Mouse (Mus musculus) liver, adult 2 months (tissue): ENCODE data around the gene Acta1. TPM values are rescaled to one million over a fixed set of nuclear protein-coding genes. Genes with fewer than 3 reads are reported as not detected.

Experiments used
- DNase-seq: peaks from one replicate; pipeline ENCODE4 v3.0.0-alpha.2; 2011; ENCODE audit warnings: low read depth, low spot score; ENCODE audit errors: extremely low read depth
- H3K27ac ChIP-seq: fragments of 200-500 bp; replicated peaks from 2 replicates; pipeline ENCODE4 v1.5.1; 2012; ENCODE audit warnings: low read depth, mild to moderate bottlenecking, control low read depth, inconsistent platforms, low read length; ENCODE audit not compliant: insufficient read depth
- H3K27me3 ChIP-seq: fragments of 200-500 bp; 2 replicates; pipeline ENCODE4 v1.6.1; 2012; ENCODE audit warnings: mild to moderate bottlenecking, moderate library complexity, low read length, inconsistent platforms; ENCODE audit not compliant: control insufficient read depth, insufficient read depth
- H3K36me3 ChIP-seq: fragments of 200-500 bp; 2 replicates; pipeline ENCODE4 v1.6.1; 2012; ENCODE audit warnings: low read length, inconsistent platforms; ENCODE audit not compliant: control insufficient read depth, insufficient read depth
- H3K4me1 ChIP-seq: fragments of 200-500 bp; 2 replicates; pipeline ENCODE4 v1.6.1; 2011; ENCODE audit warnings: low read length; ENCODE audit not compliant: control insufficient read depth, insufficient read depth
- H3K4me3 ChIP-seq: fragments of 200-500 bp; 2 replicates; pipeline ENCODE4 v1.5.1; 2011; ENCODE audit warnings: low read depth, mild to moderate bottlenecking, control low read depth, low read length, moderate library complexity; ENCODE audit not compliant: insufficient read depth
- H3K79me2 ChIP-seq: fragments of 200-500 bp; 2 replicates; pipeline ENCODE4 v1.6.1; 2012; ENCODE audit warnings: inconsistent platforms, mild to moderate bottlenecking, low read length, moderate library complexity; ENCODE audit not compliant: control insufficient read depth, insufficient read depth
- H3K9ac ChIP-seq: fragments of 200-500 bp; 2 replicates; pipeline ENCODE4 v1.6.1; 2012; ENCODE audit warnings: low read depth, mild to moderate bottlenecking, control low read depth, inconsistent platforms, low read length
- CTCF ChIP-seq: fragments of 200-500 bp; IDR thresholded peaks from 2 replicates; pipeline ENCODE4 v1.5.1; 2011; ENCODE audit warnings: low read depth, low read length, control low read depth
- POLR2A ChIP-seq: fragments of 200-500 bp; IDR thresholded peaks from 2 replicates; pipeline ENCODE4 v1.6.1; 2011; ENCODE audit warnings: low read length, control low read depth; ENCODE audit not compliant: insufficient read depth; ENCODE audit errors: extremely low read depth
- WGBS: fragments of 180-500 bp; shearing (Covaris S2); methylation state at CpG from one replicate; pipeline ENCODE4 v1.1.7; 2018; 5-methylcytosine and 5-hydroxymethylcytosine counted together
- polyA plus RNA-seq: library from polyadenylated mRNA; depleted of rRNA; stranded (reverse); fragments of >200 nt; gene quantifications from 2 replicates; pipeline ENCODE4 v1.2.3, GENCODE M21; 2012; rRNA removed
- total RNA-seq: library from RNA; depleted of rRNA; stranded (reverse); fragments of >200 nt; gene quantifications from 2 replicates; pipeline ENCODE4 v1.2.3, GENCODE M21; 2014; rRNA removed

Gene Acta1
- total RNA-seq (16.6 TPM in 1 of 2 replicates, not detected in the other), polyA plus RNA-seq (0.11 and 0.24 TPM in 2 replicates)

DNA sequence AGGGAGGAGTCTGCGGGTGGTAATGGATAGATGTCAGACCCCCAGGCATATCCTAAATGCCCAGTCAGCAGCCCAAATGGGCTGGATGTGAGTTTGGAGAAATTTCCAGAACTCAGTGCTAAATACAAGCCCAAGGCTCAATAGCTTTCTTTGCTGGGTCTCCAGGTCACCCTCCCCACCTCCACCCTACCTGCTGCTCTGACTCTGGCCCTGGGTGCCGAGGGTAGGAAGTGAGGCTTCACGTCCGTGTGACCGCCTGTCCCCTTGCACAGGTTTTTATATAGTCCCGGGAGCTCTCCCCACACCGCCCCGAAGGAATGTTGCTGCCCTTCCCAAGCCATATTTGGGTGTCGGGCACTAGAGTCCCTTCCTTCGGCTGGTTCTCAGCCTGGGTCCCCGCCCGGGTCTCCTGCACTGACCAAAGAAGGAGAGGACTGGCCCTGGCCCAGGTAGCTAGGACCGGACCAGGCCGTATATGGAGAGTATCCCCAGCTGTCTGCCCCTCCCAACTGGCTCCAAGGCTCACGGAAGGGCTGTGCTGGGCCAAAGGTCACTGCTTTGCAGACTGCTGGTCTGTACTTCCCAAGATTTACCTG, at the start of gene Acta1:
TSS of gene Acta1 (minus strand) at position 250 of the 596 bp plus-strand sequence.
- TF ChIP-seq POLR2A (no peak), CTCF (no peak)
- DNase-seq = no peak
- H3K4me1 ChIP-seq = no peaks in the 10 kb centered on the region
- H3K27me3 ChIP-seq = peaks cover 16% of the 10 kb centered on the region
- no peaks in the 10 kb centered on the region for H3K79me2 ChIP-seq
- no peak within 1 kb of the TSS for H3K27ac ChIP-seq
- no peaks in the 10 kb centered on the region for H3K36me3 ChIP-seq
- 29% methylated on average over 15 of the region's 15 CpGs for WGBS
- no peak within 1 kb of the TSS for H3K4me3 ChIP-seq
- H3K9ac ChIP-seq = no peak within 1 kb of the TSS

- peaks cover 17% of the 10 kb centered on the region for H3K36me3 ChIP-seq
- WGBS = 88% methylated on average over 7 of the region's 7 CpGs
- H3K27me3 ChIP-seq = no peaks in the 10 kb centered on the region
- no peak overlapping the region for H3K9ac ChIP-seq
- no peak overlapping the region for H3K27ac ChIP-seq
- no peak for TF ChIP-seq POLR2A
- TF ChIP-seq CTCF = no peak
- H3K4me1 ChIP-seq = no peaks in the 10 kb centered on the region
- H3K4me3 ChIP-seq = no peak overlapping the region
- H3K79me2 ChIP-seq = no peaks in the 10 kb centered on the region
- no peak for DNase-seq
Observed at GRCm38 (mm10) chr8:123929026-123929425, 34.5 kb upstream of the Acta1 start.

DNA sequence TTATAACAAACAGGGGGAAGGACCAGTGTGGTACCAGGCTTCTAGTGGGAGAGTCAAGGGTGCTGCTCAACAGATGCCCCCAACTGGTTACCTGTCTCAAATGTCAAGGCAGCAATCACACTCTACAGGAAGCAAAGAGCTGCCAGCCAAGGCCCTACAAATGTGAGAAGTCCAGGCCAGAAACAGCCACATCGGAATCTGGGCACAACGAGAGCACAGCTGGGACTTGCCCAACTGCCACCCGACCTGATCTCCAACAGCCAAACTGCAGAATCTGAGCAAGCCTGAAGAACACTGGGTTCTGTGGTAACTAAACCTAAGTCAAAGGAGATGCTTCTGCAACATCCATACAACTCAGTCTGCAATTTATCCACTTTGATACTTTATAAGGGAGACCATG, 31.1 kb upstream of the Acta1 start:
- no peak for DNase-seq
- H3K27ac ChIP-seq = no peak overlapping the region
- H3K79me2 ChIP-seq = no peaks in the 10 kb centered on the region
- no peak overlapping the region for H3K9ac ChIP-seq
- peaks cover 15% of the 10 kb centered on the region; the same call in 1 of the 2 replicates for H3K36me3 ChIP-seq
- TF ChIP-seq CTCF (no peak), POLR2A (no peak)
- H3K27me3 ChIP-seq = no peaks in the 10 kb centered on the region
- WGBS = 86% methylated on average over 3 of the region's 3 CpGs
- H3K4me1 ChIP-seq = no peaks in the 10 kb centered on the region
- no peak overlapping the region for H3K4me3 ChIP-seq

GRCm38 (mm10) chr8:123924719-123925118, 30.2 kb upstream of the Acta1 start:
- no peak for TF ChIP-seq POLR2A
- peak; percentile 85 for TF ChIP-seq CTCF
- Histone ChIP-seq H3K27me3 (no peaks in the 10 kb centered on the region), H3K36me3 (peaks cover 12% of the 10 kb centered on the region; the same call in 1 of the 2 replicates), H3K79me2 (no peaks in the 10 kb centered on the region), H3K27ac (no peak overlapping the region), H3K4me1 (no peaks in the 10 kb centered on the region), H3K4me3 (no peak overlapping the region; the same call in 1 of the 2 replicates), H3K9ac (no peak overlapping the region)
- WGBS = 15% methylated on average over 2 of the region's 2 CpGs
- peak; percentile 65 for DNase-seq

GRCm38 (mm10) chr8:123914635-123915034, 20.1 kb upstream of the Acta1 start:
- WGBS = 99% methylated on average over 3 of the region's 3 CpGs
- DNase-seq = no peak
- H3K36me3 ChIP-seq = peaks cover 23% of the 10 kb centered on the region
- no peaks in the 10 kb centered on the region for H3K4me1 ChIP-seq
- no peak overlapping the region for H3K4me3 ChIP-seq
- no peak overlapping the region for H3K27ac ChIP-seq
- H3K9ac ChIP-seq = no peak overlapping the region
- no peaks in the 10 kb centered on the region for H3K79me2 ChIP-seq
- TF ChIP-seq POLR2A = no peak
- TF ChIP-seq CTCF = no peak
- no peaks in the 10 kb centered on the region for H3K27me3 ChIP-seq

GRCm38 (mm10) chr8:123912265-123912664, 17.7 kb upstream of the Acta1 start:
- H3K79me2 ChIP-seq = no peaks in the 10 kb centered on the region
- peaks cover 20% of the 10 kb centered on the region for H3K36me3 ChIP-seq
- WGBS = 95% methylated on average over 4 of the region's 4 CpGs
- DNase-seq = no peak
- no peak for TF ChIP-seq CTCF
- TF ChIP-seq POLR2A = no peak
- H3K27ac ChIP-seq = no peak overlapping the region
- H3K4me1 ChIP-seq = no peaks in the 10 kb centered on the region
- H3K4me3 ChIP-seq = no peak overlapping the region
- no peaks in the 10 kb centered on the region for H3K27me3 ChIP-seq
- H3K9ac ChIP-seq = no peak overlapping the region
